Mouse (Mus musculus) testis, adult 2 months (tissue): ENCODE data around the gene Eif2ak4.

Source experiments
- CTCF ChIP-seq: fragments of 200-500 bp; IDR thresholded peaks from 2 replicates; pipeline ENCODE4 v1.5.1; 2012; ENCODE audit warnings: low read depth, mild to moderate bottlenecking, inconsistent platforms, low read length, moderate library complexity; ENCODE audit not compliant: control insufficient read depth, insufficient read depth, insufficient replicate concordance
- POLR2A ChIP-seq: fragments of 200-500 bp; IDR thresholded peaks from 2 replicates; pipeline ENCODE4 v1.6.1; 2012; ENCODE audit warnings: low read depth, mild to moderate bottlenecking, inconsistent platforms, low read length, moderate library complexity; ENCODE audit not compliant: control insufficient read depth

DNA sequence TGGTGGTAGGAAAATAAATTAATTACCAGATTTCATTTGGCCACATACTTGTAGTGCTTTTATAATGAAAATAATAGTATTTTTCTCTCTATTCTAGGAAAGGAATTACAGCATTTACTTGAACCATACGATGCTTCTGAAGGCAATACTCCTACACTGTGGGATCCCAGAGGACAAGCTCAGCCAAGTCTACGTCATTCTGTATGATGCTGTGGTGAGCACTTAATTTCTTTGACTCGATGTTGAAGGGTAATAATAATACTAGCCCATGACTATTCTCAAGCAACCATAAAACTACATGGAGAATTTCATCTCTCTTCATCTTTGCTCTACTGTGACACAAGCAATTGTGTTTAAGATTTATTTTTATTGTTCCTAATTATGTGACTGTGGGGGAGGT is 68.6 kb downstream of the Eif2ak4 start:
- no peak for TF ChIP-seq CTCF
- TF ChIP-seq POLR2A, result no peak
